Mouse (Mus musculus): ENCODE measurements around the gene Fam205a3. TPM values are rescaled to one million over a fixed set of nuclear protein-coding genes. Genes with fewer than 3 reads are reported as not detected.
"Not testable (repeated sequence)": the region's sequence is repeated elsewhere in the genome, so short reads cannot be mapped to it uniquely, and the experiment has no call there.

Gene Fam205a3
- polyA plus RNA-seq (2015; fragmentation: Nextera tagmentation; extraction: Ambion mirVana), result not detected in 2 replicates

DNA sequence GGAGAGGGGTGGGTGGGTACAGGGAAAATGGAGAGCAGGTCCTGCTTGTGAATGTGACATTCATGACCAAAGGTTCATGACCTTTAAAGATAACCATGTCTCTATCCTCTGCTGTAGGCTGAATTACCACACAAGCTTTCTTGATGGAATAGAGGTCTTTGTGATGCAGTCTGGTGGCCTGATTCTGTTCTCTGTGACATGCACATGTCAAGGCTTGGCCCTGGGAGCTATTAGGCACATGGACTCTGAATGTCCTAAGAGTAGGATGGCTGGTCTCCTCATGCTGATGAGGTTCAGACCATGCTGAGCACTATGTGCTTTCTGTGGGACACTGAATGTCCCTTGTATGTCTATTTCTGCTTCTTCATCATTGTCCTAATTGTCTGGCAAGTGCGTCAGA, at the start of gene Fam205a3:
TSS of gene Fam205a3 (plus strand) at position 301 of the 400 bp plus-strand sequence.
- no CpG with 5 or more reads among the region's 1 CpGs for whole genome bisulfite sequencing
- H3K9ac ChIP-seq (replicated peaks); H3K27me3 ChIP-seq; H3K27ac ChIP-seq; H3K4me3 ChIP-seq (replicated peaks); H3K4me1 ChIP-seq (replicated peaks); ATAC-seq; H3K9me3 ChIP-seq; H3K4me2 ChIP-seq (replicated peaks); H3K36me3 ChIP-seq: not testable (repeated sequence)

DNA sequence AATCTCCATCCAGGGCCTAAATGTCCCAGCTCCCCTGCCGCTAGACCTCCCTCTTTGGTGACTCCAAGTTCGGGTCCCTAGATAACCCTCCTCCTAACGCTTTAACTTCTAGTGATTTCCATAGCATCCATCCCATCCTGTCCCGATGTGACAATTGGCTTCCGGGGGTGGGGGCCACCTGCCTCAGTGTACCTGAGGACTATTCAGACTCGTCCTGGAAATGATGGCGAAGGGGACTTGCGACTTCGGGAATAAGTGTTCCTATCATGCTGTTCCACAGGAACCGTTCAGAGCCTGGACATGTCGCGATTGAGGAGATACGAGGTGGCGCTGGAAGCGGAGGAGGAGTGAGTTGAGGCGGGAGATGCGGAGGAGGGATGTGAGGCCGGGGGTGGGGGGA, 24.2 kb upstream of the Fam205a3 start, which contains the start of gene Gm21953:
TSS of gene Gm21953 (plus strand) at position 301 of the 400 bp plus-strand sequence.
- WGBS, result no CpG with 5 or more reads among the region's 18 CpGs

More for the DNA sequence above, 24.2 kb upstream of the Fam205a3 start, which contains the start of gene Gm21953:
- H3K27me3 ChIP-seq; H3K4me1 ChIP-seq (replicated peaks); H3K4me2 ChIP-seq (replicated peaks); H3K36me3 ChIP-seq; H3K4me3 ChIP-seq (replicated peaks); H3K9me3 ChIP-seq; ATAC-seq; H3K9ac ChIP-seq (replicated peaks); H3K27ac ChIP-seq: not testable (repeated sequence)

Other genes starting within 250 kb of the Fam205a3 start
- gene Gm3893, start 227.1 kb upstream of the Fam205a3 start, polyA plus RNA-seq (2015; fragmentation: Nextera tagmentation; extraction: Ambion mirVana), result not detected in 2 replicates
- not detected in 2 replicates for gene Gm13304, start 203.5 kb upstream of the Fam205a3 start, polyA plus RNA-seq (2015; fragmentation: Nextera tagmentation; extraction: Ambion mirVana)
- 0.90 TPM in 1 of 2 replicates, not detected in the other for gene Gm13306, start 164.9 kb upstream of the Fam205a3 start, polyA plus RNA-seq (2015; fragmentation: Nextera tagmentation; extraction: Ambion mirVana)
- gene Gm13305, start 149.7 kb upstream of the Fam205a3 start, polyA plus RNA-seq (2015; fragmentation: Nextera tagmentation; extraction: Ambion mirVana), result not detected in 2 replicates
- not detected in 2 replicates for gene Gm10600, start 77.7 kb upstream of the Fam205a3 start, polyA plus RNA-seq (2015; fragmentation: Nextera tagmentation; extraction: Ambion mirVana)
- not detected in 2 replicates for gene Ccl21b, start 62.6 kb upstream of the Fam205a3 start, polyA plus RNA-seq (2015; fragmentation: Nextera tagmentation; extraction: Ambion mirVana)
- not detected in 2 replicates for gene Gm21953, start 24.1 kb upstream of the Fam205a3 start, polyA plus RNA-seq (2015; fragmentation: Nextera tagmentation; extraction: Ambion mirVana)
- gene Gm21586, start 121.0 kb downstream of the Fam205a3 start, polyA plus RNA-seq (2015; fragmentation: Nextera tagmentation; extraction: Ambion mirVana), result not detected in 2 replicates
- 0.08 TPM in 1 of 2 replicates, not detected in the other for gene Gm2163, start 148.4 kb downstream of the Fam205a3 start, polyA plus RNA-seq (2015; fragmentation: Nextera tagmentation; extraction: Ambion mirVana)
- gene Fam205a2, start 209.8 kb downstream of the Fam205a3 start, polyA plus RNA-seq (2015; fragmentation: Nextera tagmentation; extraction: Ambion mirVana), result not detected in 2 replicates